Mouse (Mus musculus): Measurements from ENCODE around the gene Plch1. TPM values are rescaled to one million over a fixed set of nuclear protein-coding genes. Genes with fewer than 3 reads are reported as not detected.

Plch1 gene
- polyA plus RNA-seq, 1 experiment from 2014 or later: 1.2 TPM

- Histone ChIP-seq H3K4me3 (no peak overlapping the region), H3K9ac (no peak overlapping the region), H3K4me1 (peaks cover 9% of the 10 kb centered on the region), H3K27ac (no peak overlapping the region), H3K36me3 (no peaks in the 10 kb centered on the region), H3K27me3 (peaks cover 18% of the 10 kb centered on the region; the same call in 1 of the 2 replicates), H3K4me2 (no peak overlapping the region), H3K9me3 (no peaks in the 10 kb centered on the region)
- WGBS: 78% methylated on average over 4 of the region's 4 CpGs
- ATAC-seq (ENCODE audit: insufficient number of reproducible peaks, low FRiP score, low TSS enrichment, low read depth): no peak
Measured at GRCm38 (mm10) chr3:63896303-63896702, 3.0 kb downstream of the Plch1 start.

- H3K9ac ChIP-seq: no peak overlapping the region
- no peaks in the 10 kb centered on the region for H3K36me3 ChIP-seq
- no peak overlapping the region for H3K27ac ChIP-seq
- H3K9me3 ChIP-seq: no peaks in the 10 kb centered on the region
- peaks cover 16% of the 10 kb centered on the region; the same call in 1 of the 2 replicates for H3K27me3 ChIP-seq
- no peak overlapping the region for H3K4me2 ChIP-seq
- 47% methylated on average over 2 of the region's 2 CpGs for WGBS
- H3K4me1 ChIP-seq: peaks cover 9% of the 10 kb centered on the region
- no peak overlapping the region for H3K4me3 ChIP-seq
- ATAC-seq (ENCODE audit: insufficient number of reproducible peaks, low FRiP score, low TSS enrichment, low read depth): no peak
Measured at GRCm38 (mm10) chr3:63895786-63896185, 3.5 kb downstream of the Plch1 start.

- H3K27ac ChIP-seq: no peak overlapping the region
- no peak overlapping the region for H3K9ac ChIP-seq
- H3K27me3 ChIP-seq: 0 out of 2 replicates have a peak, but pooled peaks cover under 1% of the 10 kb centered on the region
- no peaks in the 10 kb centered on the region for H3K4me1 ChIP-seq
- H3K4me2 ChIP-seq: no peak overlapping the region
- H3K9me3 ChIP-seq: no peaks in the 10 kb centered on the region
- no peak overlapping the region for H3K4me3 ChIP-seq
- H3K36me3 ChIP-seq: no peaks in the 10 kb centered on the region
- 34% methylated on average over 7 of the region's 7 CpGs for WGBS
- no peak for ATAC-seq (ENCODE audit: insufficient number of reproducible peaks, low FRiP score, low TSS enrichment, low read depth)
Measured at GRCm38 (mm10) chr3:63893677-63894076, 5.6 kb downstream of the Plch1 start.

GRCm38 (mm10) chr3:63892154-63892553 lies 7.1 kb downstream of the Plch1 start:
- H3K9ac ChIP-seq: no peak overlapping the region
- no peaks in the 10 kb centered on the region for H3K9me3 ChIP-seq
- H3K27ac ChIP-seq: no peak overlapping the region
- H3K4me1 ChIP-seq: no peaks in the 10 kb centered on the region
- H3K4me2 ChIP-seq: no peak overlapping the region
- no peaks in the 10 kb centered on the region for H3K27me3 ChIP-seq
- H3K4me3 ChIP-seq: no peak overlapping the region
- H3K36me3 ChIP-seq: no peaks in the 10 kb centered on the region
- 48% methylated on average over 3 of the region's 3 CpGs for WGBS
- ATAC-seq (ENCODE audit: insufficient number of reproducible peaks, low FRiP score, low TSS enrichment, low read depth): no peak

- Histone ChIP-seq H3K36me3 (no peaks in the 10 kb centered on the region), H3K27ac (no peak overlapping the region), H3K4me1 (no peaks in the 10 kb centered on the region), H3K4me3 (no peak overlapping the region), H3K27me3 (no peaks in the 10 kb centered on the region), H3K4me2 (no peak overlapping the region), H3K9ac (no peak overlapping the region), H3K9me3 (no peaks in the 10 kb centered on the region)
- ATAC-seq (ENCODE audit: insufficient number of reproducible peaks, low FRiP score, low TSS enrichment, low read depth): no peak
- 82% methylated on average over 2 of the region's 2 CpGs for WGBS
Measured at GRCm38 (mm10) chr3:63881065-63881464, 18.2 kb downstream of the Plch1 start.

GRCm38 (mm10) chr3:63878995-63879666 lies 20.1 kb downstream of the Plch1 start:
- Histone ChIP-seq H3K9me3 (no peaks in the 10 kb centered on the region), H3K27me3 (no peaks in the 10 kb centered on the region), H3K4me3 (no peak overlapping the region), H3K9ac (no peak overlapping the region), H3K4me2 (no peak overlapping the region), H3K36me3 (no peaks in the 10 kb centered on the region), H3K4me1 (no peaks in the 10 kb centered on the region), H3K27ac (no peak overlapping the region)
- WGBS: 37% methylated on average over 4 of the region's 4 CpGs
- no peak for ATAC-seq (ENCODE audit: insufficient number of reproducible peaks, low FRiP score, low TSS enrichment, low read depth)

- Histone ChIP-seq H3K4me2 (no peak overlapping the region), H3K27ac (no peak overlapping the region), H3K4me1 (no peaks in the 10 kb centered on the region), H3K9me3 (no peaks in the 10 kb centered on the region), H3K9ac (no peak overlapping the region), H3K27me3 (no peaks in the 10 kb centered on the region), H3K4me3 (no peak overlapping the region), H3K36me3 (no peaks in the 10 kb centered on the region)
- WGBS: 48% methylated on average over 1 of the region's 1 CpGs
- ATAC-seq (ENCODE audit: insufficient number of reproducible peaks, low FRiP score, low TSS enrichment, low read depth): no peak
Measured at GRCm38 (mm10) chr3:63872818-63873217, 26.5 kb downstream of the Plch1 start.

- ATAC-seq (ENCODE audit: insufficient number of reproducible peaks, low FRiP score, low TSS enrichment, low read depth): no peak
Measured at GRCm38 (mm10) chr3:63871249-63871648, 28.0 kb downstream of the Plch1 start.

GRCm38 (mm10) chr3:63868285-63868684 lies 31.0 kb downstream of the Plch1 start:
- Histone ChIP-seq H3K9ac (no peak overlapping the region), H3K27me3 (no peaks in the 10 kb centered on the region), H3K9me3 (no peaks in the 10 kb centered on the region), H3K36me3 (no peaks in the 10 kb centered on the region), H3K4me3 (no peak overlapping the region), H3K4me1 (no peaks in the 10 kb centered on the region), H3K4me2 (no peak overlapping the region), H3K27ac (no peak overlapping the region)
- WGBS: 50% methylated on average over 1 of the region's 1 CpGs
- ATAC-seq (ENCODE audit: insufficient number of reproducible peaks, low FRiP score, low TSS enrichment, low read depth): no peak

More at GRCm38 (mm10) chr3:63871249-63871648, 28.0 kb downstream of the Plch1 start:
- Histone ChIP-seq H3K9ac (no peak overlapping the region), H3K27me3 (no peaks in the 10 kb centered on the region), H3K4me1 (no peaks in the 10 kb centered on the region), H3K36me3 (no peaks in the 10 kb centered on the region), H3K4me3 (no peak overlapping the region), H3K4me2 (no peak overlapping the region), H3K9me3 (no peaks in the 10 kb centered on the region), H3K27ac (no peak overlapping the region)
- 48% methylated on average over 2 of the region's 2 CpGs for WGBS

- H3K4me2 ChIP-seq: no peak overlapping the region
- H3K9ac ChIP-seq: no peak overlapping the region
- no peaks in the 10 kb centered on the region for H3K4me1 ChIP-seq
- no peaks in the 10 kb centered on the region for H3K9me3 ChIP-seq
- no peak for ATAC-seq (ENCODE audit: insufficient number of reproducible peaks, low FRiP score, low TSS enrichment, low read depth)
- no peak overlapping the region for H3K4me3 ChIP-seq
- no peaks in the 10 kb centered on the region for H3K36me3 ChIP-seq
- H3K27me3 ChIP-seq: no peaks in the 10 kb centered on the region
- H3K27ac ChIP-seq: no peak overlapping the region
- 66% methylated on average over 2 of the region's 2 CpGs for WGBS
Measured at GRCm38 (mm10) chr3:63865069-63865468, 34.2 kb downstream of the Plch1 start.

- no peak overlapping the region for H3K9ac ChIP-seq
- ATAC-seq (ENCODE audit: insufficient number of reproducible peaks, low FRiP score, low TSS enrichment, low read depth): no peak
- no peak overlapping the region for H3K4me3 ChIP-seq
- H3K36me3 ChIP-seq: no peaks in the 10 kb centered on the region
- no peak overlapping the region for H3K27ac ChIP-seq
- WGBS: 64% methylated on average over 10 of the region's 10 CpGs
- H3K9me3 ChIP-seq: no peaks in the 10 kb centered on the region
- no peaks in the 10 kb centered on the region for H3K27me3 ChIP-seq
- H3K4me2 ChIP-seq: no peak overlapping the region
- no peaks in the 10 kb centered on the region for H3K4me1 ChIP-seq
Measured at GRCm38 (mm10) chr3:63862716-63863115, 36.6 kb downstream of the Plch1 start.

- Histone ChIP-seq H3K36me3 (no peaks in the 10 kb centered on the region), H3K9ac (no peak overlapping the region), H3K4me2 (no peak overlapping the region), H3K27ac (no peak overlapping the region), H3K4me1 (0 out of 2 replicates have a peak, but pooled peaks cover 4% of the 10 kb centered on the region), H3K4me3 (no peak overlapping the region), H3K27me3 (no peaks in the 10 kb centered on the region), H3K9me3 (no peaks in the 10 kb centered on the region)
- 65% methylated on average over 5 of the region's 5 CpGs for WGBS
- no peak for ATAC-seq (ENCODE audit: insufficient number of reproducible peaks, low FRiP score, low TSS enrichment, low read depth)
Measured at GRCm38 (mm10) chr3:63852828-63853227, 46.4 kb downstream of the Plch1 start.

Data from limb, embryonic 15.5 days (tissue).